Mouse (Mus musculus) small intestine, adult 2 months (tissue): ENCODE data around the gene Atp1a1.

Experiments
- CTCF ChIP-seq: fragments of 200-500 bp; IDR thresholded peaks from 2 replicates; pipeline ENCODE4 v1.5.1; 2012; ENCODE audit warnings: low read depth, mild to moderate bottlenecking, control low read depth, inconsistent platforms, low read length, moderate library complexity, mixed read lengths; ENCODE audit not compliant: insufficient replicate concordance, insufficient read length; ENCODE audit errors: extremely low read depth
- POLR2A ChIP-seq: fragments of 200-500 bp; IDR thresholded peaks from 2 replicates; pipeline ENCODE4 v1.6.1; 2012; ENCODE audit warnings: low read depth, mild to moderate bottlenecking, control low read depth, inconsistent platforms, low read length, moderate library complexity

GRCm38 (mm10) chr3:101597317-101598096 lies 7.0 kb downstream of the Atp1a1 start:
- no peak for TF ChIP-seq POLR2A
- no peak for TF ChIP-seq CTCF
